7 mouse cellular contexts compared by ENCODE assay signal in the genomic region with DNA sequence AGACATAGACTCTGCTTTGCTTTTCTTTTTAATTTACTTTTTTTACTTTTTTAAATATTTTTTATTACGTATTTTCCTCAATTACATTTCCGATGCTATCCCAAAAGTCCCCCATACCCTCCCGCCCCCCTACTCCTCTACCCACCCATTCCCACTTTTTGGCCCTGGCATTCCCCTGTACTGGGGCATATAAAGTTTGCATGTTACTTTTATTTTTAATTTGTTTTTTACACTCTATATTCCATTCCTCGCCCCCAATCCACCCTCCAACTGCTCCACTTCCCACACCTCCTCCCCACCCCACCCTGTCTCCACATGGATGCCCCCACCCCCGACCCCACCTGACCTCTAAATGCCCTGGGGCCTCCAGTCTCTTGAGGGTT.
A peak's percentile ranks its signal among the peaks of the same experiment; 100 is the strongest.
DNase-seq lines count a peak whose midpoint lies in the region; ATAC-seq lines count a peak whose summit lies in the region.
"Not testable (repeated sequence)": the region's sequence is repeated elsewhere in the genome, so short reads cannot be mapped to it uniquely, and the experiment has no call there.

No protein-coding gene starts in this region.

- H3K4me1 ChIP-seq in forebrain, embryonic 10.5 days = peaks cover 34% of the 10 kb centered on the region
- not testable (repeated sequence) for H3K4me1 ChIP-seq in forebrain, embryonic 13.5 days; forebrain, embryonic 16.5 days (replicated peaks; ENCODE audit: control insufficient read depth, insufficient read depth, low read length); heart, embryonic 15.5 days (replicated peaks); hindbrain, embryonic 11.5 days (replicated peaks; ENCODE audit: control insufficient read depth, insufficient read depth, low read length); kidney, embryonic 14.5 days (ENCODE audit: control insufficient read depth, insufficient read depth, low read length); neural tube, embryonic 11.5 days (ENCODE audit: control insufficient read depth, insufficient read depth, low read length)

- H3K27me3 ChIP-seq in forebrain, embryonic 10.5 days (ENCODE audit: poor library complexity, severe bottlenecking); forebrain, embryonic 13.5 days; forebrain, embryonic 16.5 days (replicated peaks; ENCODE audit: control insufficient read depth, insufficient read depth, low read length); heart, embryonic 15.5 days; hindbrain, embryonic 11.5 days (ENCODE audit: control insufficient read depth, insufficient read depth, low read length); kidney, embryonic 14.5 days (ENCODE audit: control insufficient read depth, insufficient read depth, low read length); neural tube, embryonic 11.5 days (ENCODE audit: control insufficient read depth, insufficient read depth, low read length): not testable (repeated sequence)

- ATAC-seq in forebrain, embryonic 13.5 days = peak; percentile 57
- ATAC-seq in forebrain, embryonic 16.5 days = 0 out of 2 replicates have a peak, but pooled peaks have one; percentile 28
- not testable (repeated sequence) for ATAC-seq in heart, embryonic 15.5 days (replicated peaks; ENCODE audit: insufficient number of reproducible peaks, insufficient read depth, low FRiP score, low read depth)
- ATAC-seq in hindbrain, embryonic 11.5 days (ENCODE audit: low FRiP score) = 0 out of 2 replicates have a peak, but pooled peaks have one; percentile 43
- ATAC-seq in kidney, embryonic 14.5 days (ENCODE audit: low FRiP score, low TSS enrichment) = peak; percentile 28; the same call in 1 of the 2 replicates
- ATAC-seq in neural tube, embryonic 11.5 days (ENCODE audit: insufficient read depth, low FRiP score, low TSS enrichment) = 0 out of 2 replicates have a peak, but pooled peaks have one; percentile 33

- not testable (repeated sequence) for H3K9ac ChIP-seq in forebrain, embryonic 13.5 days; forebrain, embryonic 16.5 days (replicated peaks; ENCODE audit: low read depth, low read length); heart, embryonic 15.5 days; hindbrain, embryonic 11.5 days (ENCODE audit: low read depth, low read length); kidney, embryonic 14.5 days (ENCODE audit: low read depth, low read length); neural tube, embryonic 11.5 days (ENCODE audit: low read length)

- H3K4me2 ChIP-seq in forebrain, embryonic 13.5 days; forebrain, embryonic 16.5 days (ENCODE audit: low read length); heart, embryonic 15.5 days; hindbrain, embryonic 11.5 days (replicated peaks; ENCODE audit: low read depth, low read length); kidney, embryonic 14.5 days (replicated peaks; ENCODE audit: low read depth, low read length); neural tube, embryonic 11.5 days (ENCODE audit: low read depth): not testable (repeated sequence)

- 64% methylated on average over 5 of the region's 5 CpGs for WGBS in forebrain, embryonic 10.5 days
- WGBS in forebrain, embryonic 13.5 days = 33% methylated on average over 5 of the region's 5 CpGs
- WGBS in forebrain, embryonic 16.5 days = 32% methylated on average over 5 of the region's 5 CpGs
- 83% methylated on average over 5 of the region's 5 CpGs for WGBS in heart, embryonic 15.5 days
- 62% methylated on average over 5 of the region's 5 CpGs for WGBS in hindbrain, embryonic 11.5 days
- 73% methylated on average over 5 of the region's 5 CpGs for WGBS in kidney, embryonic 14.5 days
- 71% methylated on average over 5 of the region's 5 CpGs for WGBS in neural tube, embryonic 11.5 days

- not testable (repeated sequence) for H3K4me3 ChIP-seq in forebrain, embryonic 10.5 days; forebrain, embryonic 13.5 days; forebrain, embryonic 16.5 days (replicated peaks; ENCODE audit: low read length); heart, embryonic 15.5 days; hindbrain, embryonic 11.5 days (ENCODE audit: low read depth, low read length); kidney, embryonic 14.5 days (ENCODE audit: low read length); neural tube, embryonic 11.5 days (ENCODE audit: low read depth, low read length)

- 0 out of 2 replicates have a peak overlapping the region, but pooled peaks have one; percentile 58 for H3K27ac ChIP-seq in forebrain, embryonic 10.5 days
- H3K27ac ChIP-seq in forebrain, embryonic 13.5 days; forebrain, embryonic 16.5 days (ENCODE audit: low read length); hindbrain, embryonic 11.5 days (ENCODE audit: low read depth, low read length); kidney, embryonic 14.5 days (ENCODE audit: low read depth, low read length); neural tube, embryonic 11.5 days (ENCODE audit: low read depth, low read length): not testable (repeated sequence)
- peak overlapping the region; percentile 80 for H3K27ac ChIP-seq in heart, embryonic 15.5 days

- H3K36me3 ChIP-seq in forebrain, embryonic 10.5 days (replicated peaks); forebrain, embryonic 13.5 days (ENCODE audit: poor library complexity, severe bottlenecking); forebrain, embryonic 16.5 days (ENCODE audit: control insufficient read depth, insufficient read depth); heart, embryonic 15.5 days; hindbrain, embryonic 11.5 days (ENCODE audit: control insufficient read depth, insufficient read depth, low read length); kidney, embryonic 14.5 days (ENCODE audit: control insufficient read depth, insufficient read depth, low read length); neural tube, embryonic 11.5 days (ENCODE audit: control insufficient read depth, insufficient read depth, low read length): not testable (repeated sequence)

- H3K9me3 ChIP-seq in forebrain, embryonic 10.5 days; forebrain, embryonic 13.5 days (replicated peaks); forebrain, embryonic 16.5 days (ENCODE audit: control insufficient read depth, low read length); heart, embryonic 15.5 days (replicated peaks); hindbrain, embryonic 11.5 days (ENCODE audit: control insufficient read depth, low read length); kidney, embryonic 14.5 days (ENCODE audit: control insufficient read depth, low read length); neural tube, embryonic 11.5 days (ENCODE audit: control insufficient read depth, low read length): not testable (repeated sequence)

- not testable (repeated sequence) for DNase-seq in forebrain, embryonic 10.5 days (ENCODE audit: extremely low spot score, low spot score); hindbrain, embryonic 11.5 days (ENCODE audit: low spot score); neural tube, embryonic 11.5 days (ENCODE audit: low spot score)
